Comparison of ENCODE assay signal across 8 mouse cellular contexts in the genomic region with DNA sequence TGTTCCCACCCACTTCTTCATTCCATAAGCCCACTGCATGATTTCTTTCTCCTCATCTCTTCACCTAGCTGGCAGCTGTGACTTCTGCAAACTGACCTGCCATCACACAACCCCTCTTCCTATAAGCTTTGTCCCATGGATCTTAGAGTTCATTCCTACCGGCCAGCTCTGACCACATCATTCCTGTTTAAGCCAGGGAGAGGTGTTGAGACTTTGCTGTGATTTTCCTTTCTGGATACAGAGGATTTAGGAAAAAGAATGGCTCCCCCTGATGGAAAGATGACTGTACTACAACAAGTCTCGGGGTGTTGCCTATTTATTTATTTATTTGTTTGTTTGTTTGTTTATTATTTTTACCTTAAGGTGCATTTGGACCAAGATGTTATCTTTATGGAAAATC. TPM values are rescaled to one million over a fixed set of nuclear protein-coding genes. Genes with fewer than 3 reads are reported as not detected.
DNase-seq lines count a peak whose midpoint lies in the region; ATAC-seq lines count a peak whose summit lies in the region.

No protein-coding gene starts in this region.

- peak; percentile 57 for DNase-seq in kidney, adult 11 months
- peak; percentile 74 for DNase-seq in R1 (ENCODE audit: low read depth, low spot score)
- peak; percentile 70 to 78 for DNase-seq in kidney, postnatal 25 days
- DNase-seq in spleen, postnatal 36 days (ENCODE audit: low spot score in 2 of 2), result no peak
- DNase-seq in layer of hippocampus, adult 8-10 months (ENCODE audit: low spot score in 2 of 2), result no peak

- no peaks in the 10 kb centered on the region for H3K27me3 ChIP-seq in kidney, embryonic 14.5 days (ENCODE audit: control insufficient read depth, insufficient read depth, low read length)
- no peaks in the 10 kb centered on the region for H3K27me3 ChIP-seq in embryonic facial prominence, embryonic 13.5 days
- H3K27me3 ChIP-seq in neural tube, embryonic 15.5 days (replicated peaks), result no peaks in the 10 kb centered on the region

- WGBS in kidney, embryonic 14.5 days, result 10% methylated on average over 2 of the region's 2 CpGs
- 13% methylated on average over 2 of the region's 2 CpGs for WGBS in embryonic facial prominence, embryonic 13.5 days
- 12% methylated on average over 2 of the region's 2 CpGs for WGBS in neural tube, embryonic 15.5 days

- no peaks in the 10 kb centered on the region for H3K36me3 ChIP-seq in kidney, embryonic 14.5 days (ENCODE audit: control insufficient read depth, insufficient read depth, low read length)
- no peaks in the 10 kb centered on the region for H3K36me3 ChIP-seq in embryonic facial prominence, embryonic 13.5 days
- H3K36me3 ChIP-seq in neural tube, embryonic 15.5 days, result no peaks in the 10 kb centered on the region

- no peak for ATAC-seq in kidney, embryonic 14.5 days (ENCODE audit: low FRiP score, low TSS enrichment)
- ATAC-seq in embryonic facial prominence, embryonic 13.5 days (ENCODE audit: insufficient number of reproducible peaks, insufficient read depth, low FRiP score, low TSS enrichment, low read depth), result no peak
- ATAC-seq in neural tube, embryonic 15.5 days (ENCODE audit: low FRiP score), result no peak

- H3K4me1 ChIP-seq in kidney, embryonic 14.5 days (ENCODE audit: control insufficient read depth, insufficient read depth, low read length), result no peaks in the 10 kb centered on the region
- peaks cover 18% of the 10 kb centered on the region for H3K4me1 ChIP-seq in embryonic facial prominence, embryonic 13.5 days
- peaks cover 26% of the 10 kb centered on the region for H3K4me1 ChIP-seq in neural tube, embryonic 15.5 days

- H3K9me3 ChIP-seq in kidney, embryonic 14.5 days (ENCODE audit: control insufficient read depth, low read length), result no peaks in the 10 kb centered on the region
- no peaks in the 10 kb centered on the region for H3K9me3 ChIP-seq in embryonic facial prominence, embryonic 13.5 days
- no peaks in the 10 kb centered on the region for H3K9me3 ChIP-seq in neural tube, embryonic 15.5 days (replicated peaks)

- no peak overlapping the region for H3K9ac ChIP-seq in kidney, embryonic 14.5 days (ENCODE audit: low read depth, low read length)
- no peak overlapping the region for H3K9ac ChIP-seq in embryonic facial prominence, embryonic 13.5 days
- no peak overlapping the region for H3K9ac ChIP-seq in neural tube, embryonic 15.5 days (replicated peaks)

- no peak overlapping the region for H3K4me3 ChIP-seq in kidney, embryonic 14.5 days (ENCODE audit: low read length)
- no peak overlapping the region for H3K4me3 ChIP-seq in embryonic facial prominence, embryonic 13.5 days
- no peak overlapping the region for H3K4me3 ChIP-seq in neural tube, embryonic 15.5 days (replicated peaks)

- no peak overlapping the region for H3K4me2 ChIP-seq in kidney, embryonic 14.5 days (replicated peaks; ENCODE audit: low read depth, low read length)
- no peak overlapping the region for H3K4me2 ChIP-seq in embryonic facial prominence, embryonic 13.5 days
- H3K4me2 ChIP-seq in neural tube, embryonic 15.5 days, result peak overlapping the region; percentile 81

- H3K27ac ChIP-seq in kidney, embryonic 14.5 days (ENCODE audit: low read depth, low read length), result no peak overlapping the region
- peak overlapping the region; percentile 14; the same call in 1 of the 2 replicates for H3K27ac ChIP-seq in embryonic facial prominence, embryonic 13.5 days
- peak overlapping the region; percentile 56 for H3K27ac ChIP-seq in neural tube, embryonic 15.5 days (replicated peaks)

RNA-seq across cellular contexts. Expression of a gene that starts 1.1 kb away (rescaled TPM):
- 7.3 and 8.2 TPM in 2 replicates for polyA plus RNA-seq in kidney, embryonic 14.5 days (2014; fragmentation: Nextera tagmentation; extraction: Ambion mirVana)
- polyA plus RNA-seq in embryonic facial prominence, embryonic 13.5 days (2015; fragmentation: Nextera tagmentation; extraction: Ambion mirVana), result 6.6 and 7.9 TPM in 2 replicates
- 4.2 and 4.6 TPM in 2 replicates for polyA plus RNA-seq in neural tube, embryonic 15.5 days (2015; fragmentation: Nextera tagmentation; extraction: Ambion mirVana)
- total RNA-seq in layer of hippocampus, adult 8-10 months (2022), result 10 to 100 TPM; 27.7 to 34.0 (median 29.0) TPM

RNA-seq across cellular contexts. Expression of a gene that starts 24.7 kb away (rescaled TPM):
- 0.32 and 0.84 TPM in 2 replicates for polyA plus RNA-seq in kidney, embryonic 14.5 days (2014; fragmentation: Nextera tagmentation; extraction: Ambion mirVana)
- 1.1 and 2.2 TPM in 2 replicates for polyA plus RNA-seq in embryonic facial prominence, embryonic 13.5 days (2015; fragmentation: Nextera tagmentation; extraction: Ambion mirVana)
- 0.28 and 0.37 TPM in 2 replicates for polyA plus RNA-seq in neural tube, embryonic 15.5 days (2015; fragmentation: Nextera tagmentation; extraction: Ambion mirVana)
- under 1 TPM in 2 of 4 experiments, not detected in 2; 0.58 to 0.66 TPM for total RNA-seq in layer of hippocampus, adult 8-10 months (2022)

Comparison
In these comparisons a context has a peak if more than half of its experiments do, and no peak if none do; other contexts are left out.
1. DNase-seq: peak in kidney, adult 11 months (single experiment), R1 (single experiment) and kidney, postnatal 25 days (2 of 2); none in spleen, postnatal 36 days (0 of 2) and layer of hippocampus, adult 8-10 months (0 of 2).